Mouse (Mus musculus): ENCODE data around the gene Rara.

The Rara gene

GRCm38 (mm10) chr11:98953361-98953760 is 25.7 kb downstream of the Rara start:
- DNase-seq (ENCODE audit: low read depth): no peak

GRCm38 (mm10) chr11:98953835-98954320 is 26.3 kb downstream of the Rara start:
- no peak for DNase-seq (ENCODE audit: low read depth)

- peak; percentile 79 for DNase-seq (ENCODE audit: low read depth)
Measured at GRCm38 (mm10) chr11:98954373-98954772, 26.8 kb downstream of the Rara start.

GRCm38 (mm10) chr11:98954801-98955706 is 27.4 kb downstream of the Rara start:
- DNase-seq (ENCODE audit: low read depth): no peak

- DNase-seq (ENCODE audit: low read depth): no peak
Measured at GRCm38 (mm10) chr11:98955707-98956235, 28.2 kb downstream of the Rara start.

GRCm38 (mm10) chr11:98956340-98956739 is 28.7 kb downstream of the Rara start:
- DNase-seq (ENCODE audit: low read depth): no peak

- DNase-seq (ENCODE audit: low read depth): peak; percentile 93
Measured at GRCm38 (mm10) chr11:98959437-98960312, 32.1 kb downstream of the Rara start.

GRCm38 (mm10) chr11:98960313-98960906 is 32.8 kb downstream of the Rara start:
- DNase-seq (ENCODE audit: low read depth): peak; percentile 68

GRCm38 (mm10) chr11:98961051-98961592 is 33.5 kb downstream of the Rara start:
- DNase-seq (ENCODE audit: low read depth): no peak

GRCm38 (mm10) chr11:98961766-98962165 is 34.1 kb downstream of the Rara start:
- DNase-seq (ENCODE audit: low read depth): peak; percentile 62

GRCm38 (mm10) chr11:98962421-98963095 is 34.9 kb downstream of the Rara start:
- no peak for DNase-seq (ENCODE audit: low read depth)

GRCm38 (mm10) chr11:98963191-98964021 is 35.8 kb downstream of the Rara start:
- peak; percentile 73 for DNase-seq (ENCODE audit: low read depth)

GRCm38 (mm10) chr11:98964201-98964615 is 36.6 kb downstream of the Rara start:
- no peak for DNase-seq (ENCODE audit: low read depth)

- peak; percentile 28 for DNase-seq (ENCODE audit: low read depth)
Measured at GRCm38 (mm10) chr11:98964616-98965415, 37.2 kb downstream of the Rara start.

GRCm38 (mm10) chr11:98965416-98966077 is 37.9 kb downstream of the Rara start:
- DNase-seq (ENCODE audit: low read depth): no peak

GRCm38 (mm10) chr11:98966499-98967141 is 39.0 kb downstream of the Rara start:
- DNase-seq (ENCODE audit: low read depth): peak; percentile 27

- peak; percentile 23 for DNase-seq (ENCODE audit: low read depth)
Measured at GRCm38 (mm10) chr11:98968079-98968478, 40.5 kb downstream of the Rara start.
